Mouse (Mus musculus): ENCODE results near the gene Zfand4. TPM values are rescaled to one million over a fixed set of nuclear protein-coding genes. Genes with fewer than 3 reads are reported as not detected.

Gene Zfand4
- polyA plus RNA-seq, 1 experiment from 2014 or later, result 3.2 TPM

GRCm38 (mm10) chr6:116262824-116263223 is 1.2 kb upstream of the Zfand4 start:
- WGBS, result 85% methylated on average over 1 of the region's 1 CpGs
- ATAC-seq, result no peak

GRCm38 (mm10) chr6:116264836-116265235 is 814 bp downstream of the Zfand4 start:
- Histone ChIP-seq H3K27ac (ENCODE audit: low read length) (no peak overlapping the region), H3K27me3 (replicated peaks; ENCODE audit: control insufficient read depth, insufficient read depth, low read length) (no peaks in the 10 kb centered on the region), H3K4me3 (ENCODE audit: low read length) (no peak overlapping the region; the same call in 1 of the 2 replicates), H3K9me3 (ENCODE audit: control insufficient read depth, low read length) (no peaks in the 10 kb centered on the region), H3K4me2 (ENCODE audit: low read depth, low read length) (peak overlapping the region; percentile 85), H3K36me3 (ENCODE audit: control insufficient read depth, insufficient read depth, low read length) (peaks cover 4% of the 10 kb centered on the region), H3K9ac (ENCODE audit: low read depth, low read length) (no peak overlapping the region), H3K4me1 (ENCODE audit: control insufficient read depth, insufficient read depth, low read length) (no peaks in the 10 kb centered on the region)
- 81% methylated on average over 11 of the region's 11 CpGs for WGBS
- ATAC-seq, result no peak

More at GRCm38 (mm10) chr6:116262824-116263223, 1.2 kb upstream of the Zfand4 start:
- Histone ChIP-seq H3K9ac (ENCODE audit: low read depth, low read length) (no peak overlapping the region), H3K4me3 (ENCODE audit: low read length) (no peak overlapping the region), H3K9me3 (ENCODE audit: control insufficient read depth, low read length) (no peaks in the 10 kb centered on the region), H3K4me1 (ENCODE audit: control insufficient read depth, insufficient read depth, low read length) (no peaks in the 10 kb centered on the region), H3K27ac (ENCODE audit: low read length) (no peak overlapping the region), H3K36me3 (ENCODE audit: control insufficient read depth, insufficient read depth, low read length) (peaks cover 9% of the 10 kb centered on the region), H3K27me3 (replicated peaks; ENCODE audit: control insufficient read depth, insufficient read depth, low read length) (no peaks in the 10 kb centered on the region), H3K4me2 (ENCODE audit: low read depth, low read length) (no peak overlapping the region)

GRCm38 (mm10) chr6:116265603-116266002 is 1.6 kb downstream of the Zfand4 start:
- no peak overlapping the region for H3K4me3 ChIP-seq (ENCODE audit: low read length)
- no peak overlapping the region for H3K9ac ChIP-seq (ENCODE audit: low read depth, low read length)
- peaks cover 4% of the 10 kb centered on the region; the same call in 1 of the 2 replicates for H3K36me3 ChIP-seq (ENCODE audit: control insufficient read depth, insufficient read depth, low read length)
- no peaks in the 10 kb centered on the region for H3K4me1 ChIP-seq (ENCODE audit: control insufficient read depth, insufficient read depth, low read length)
- H3K27me3 ChIP-seq (replicated peaks; ENCODE audit: control insufficient read depth, insufficient read depth, low read length), result no peaks in the 10 kb centered on the region
- H3K27ac ChIP-seq (ENCODE audit: low read length), result no peak overlapping the region
- H3K4me2 ChIP-seq (ENCODE audit: low read depth, low read length), result no peak overlapping the region
- no peaks in the 10 kb centered on the region for H3K9me3 ChIP-seq (ENCODE audit: control insufficient read depth, low read length)
- 71% methylated on average over 4 of the region's 4 CpGs for WGBS
- ATAC-seq, result no peak

- Histone ChIP-seq H3K4me2 (ENCODE audit: low read depth, low read length) (peak overlapping the region; percentile 24; the same call in 1 of the 2 replicates), H3K27me3 (replicated peaks; ENCODE audit: control insufficient read depth, insufficient read depth, low read length) (no peaks in the 10 kb centered on the region), H3K4me3 (ENCODE audit: low read length) (no peak overlapping the region), H3K4me1 (ENCODE audit: control insufficient read depth, insufficient read depth, low read length) (no peaks in the 10 kb centered on the region), H3K9ac (ENCODE audit: low read depth, low read length) (no peak overlapping the region), H3K9me3 (ENCODE audit: control insufficient read depth, low read length) (no peaks in the 10 kb centered on the region), H3K36me3 (ENCODE audit: control insufficient read depth, insufficient read depth, low read length) (peaks cover 4% of the 10 kb centered on the region; the same call in 1 of the 2 replicates), H3K27ac (ENCODE audit: low read length) (no peak overlapping the region)
- no peak for ATAC-seq
- 37% methylated on average over 11 of the region's 11 CpGs for WGBS
Observed at GRCm38 (mm10) chr6:116266273-116267109, 2.5 kb downstream of the Zfand4 start.

- Histone ChIP-seq H3K4me2 (ENCODE audit: low read depth, low read length) (no peak overlapping the region), H3K4me1 (ENCODE audit: control insufficient read depth, insufficient read depth, low read length) (no peaks in the 10 kb centered on the region), H3K27me3 (replicated peaks; ENCODE audit: control insufficient read depth, insufficient read depth, low read length) (no peaks in the 10 kb centered on the region), H3K9ac (ENCODE audit: low read depth, low read length) (no peak overlapping the region), H3K4me3 (ENCODE audit: low read length) (no peak overlapping the region), H3K9me3 (ENCODE audit: control insufficient read depth, low read length) (no peaks in the 10 kb centered on the region), H3K36me3 (ENCODE audit: control insufficient read depth, insufficient read depth, low read length) (peaks cover 4% of the 10 kb centered on the region; the same call in 1 of the 2 replicates), H3K27ac (ENCODE audit: low read length) (no peak overlapping the region)
- no peak for ATAC-seq
- 92% methylated on average over 1 of the region's 1 CpGs for WGBS
Observed at GRCm38 (mm10) chr6:116267110-116267423, 3.0 kb downstream of the Zfand4 start.

GRCm38 (mm10) chr6:116275695-116276094 is 11.7 kb downstream of the Zfand4 start:
- H3K9me3 ChIP-seq (ENCODE audit: control insufficient read depth, low read length), result no peaks in the 10 kb centered on the region
- ATAC-seq, result no peak
- 76% methylated on average over 4 of the region's 4 CpGs for WGBS
- H3K4me2 ChIP-seq (ENCODE audit: low read depth, low read length), result no peak overlapping the region
- H3K27me3 ChIP-seq (replicated peaks; ENCODE audit: control insufficient read depth, insufficient read depth, low read length), result no peaks in the 10 kb centered on the region
- no peak overlapping the region for H3K27ac ChIP-seq (ENCODE audit: low read length)
- H3K4me3 ChIP-seq (ENCODE audit: low read length), result no peak overlapping the region
- no peaks in the 10 kb centered on the region for H3K36me3 ChIP-seq (ENCODE audit: control insufficient read depth, insufficient read depth, low read length)
- H3K4me1 ChIP-seq (ENCODE audit: control insufficient read depth, insufficient read depth, low read length), result no peaks in the 10 kb centered on the region
- H3K9ac ChIP-seq (ENCODE audit: low read depth, low read length), result no peak overlapping the region

- H3K27me3 ChIP-seq (replicated peaks; ENCODE audit: control insufficient read depth, insufficient read depth, low read length), result no peaks in the 10 kb centered on the region
- no peaks in the 10 kb centered on the region for H3K4me1 ChIP-seq (ENCODE audit: control insufficient read depth, insufficient read depth, low read length)
- H3K36me3 ChIP-seq (ENCODE audit: control insufficient read depth, insufficient read depth, low read length), result no peaks in the 10 kb centered on the region
- 64% methylated on average over 5 of the region's 5 CpGs for WGBS
- H3K9ac ChIP-seq (ENCODE audit: low read depth, low read length), result no peak overlapping the region
- no peak for ATAC-seq
- H3K4me3 ChIP-seq (ENCODE audit: low read length), result no peak overlapping the region
- H3K9me3 ChIP-seq (ENCODE audit: control insufficient read depth, low read length), result no peaks in the 10 kb centered on the region
- H3K27ac ChIP-seq (ENCODE audit: low read length), result no peak overlapping the region
- no peak overlapping the region for H3K4me2 ChIP-seq (ENCODE audit: low read depth, low read length)
Observed at GRCm38 (mm10) chr6:116278679-116279317, 14.8 kb downstream of the Zfand4 start.

GRCm38 (mm10) chr6:116281014-116281413 is 17.0 kb downstream of the Zfand4 start:
- H3K4me1 ChIP-seq (ENCODE audit: control insufficient read depth, insufficient read depth, low read length), result no peaks in the 10 kb centered on the region
- no peaks in the 10 kb centered on the region for H3K9me3 ChIP-seq (ENCODE audit: control insufficient read depth, low read length)
- H3K4me3 ChIP-seq (ENCODE audit: low read length), result no peak overlapping the region
- 91% methylated on average over 13 of the region's 13 CpGs for WGBS
- H3K4me2 ChIP-seq (ENCODE audit: low read depth, low read length), result no peak overlapping the region
- H3K27ac ChIP-seq (ENCODE audit: low read length), result no peak overlapping the region
- H3K36me3 ChIP-seq (ENCODE audit: control insufficient read depth, insufficient read depth, low read length), result no peaks in the 10 kb centered on the region
- no peak for ATAC-seq
- H3K27me3 ChIP-seq (replicated peaks; ENCODE audit: control insufficient read depth, insufficient read depth, low read length), result no peaks in the 10 kb centered on the region
- no peak overlapping the region for H3K9ac ChIP-seq (ENCODE audit: low read depth, low read length)

GRCm38 (mm10) chr6:116282546-116282945 is 18.5 kb downstream of the Zfand4 start:
- no peak overlapping the region for H3K9ac ChIP-seq (ENCODE audit: low read depth, low read length)
- WGBS, result 51% methylated on average over 4 of the region's 4 CpGs
- H3K36me3 ChIP-seq (ENCODE audit: control insufficient read depth, insufficient read depth, low read length), result no peaks in the 10 kb centered on the region
- no peak overlapping the region for H3K4me3 ChIP-seq (ENCODE audit: low read length)
- H3K27ac ChIP-seq (ENCODE audit: low read length), result no peak overlapping the region
- H3K4me2 ChIP-seq (ENCODE audit: low read depth, low read length), result no peak overlapping the region
- no peaks in the 10 kb centered on the region for H3K27me3 ChIP-seq (replicated peaks; ENCODE audit: control insufficient read depth, insufficient read depth, low read length)
- no peaks in the 10 kb centered on the region for H3K9me3 ChIP-seq (ENCODE audit: control insufficient read depth, low read length)
- no peaks in the 10 kb centered on the region for H3K4me1 ChIP-seq (ENCODE audit: control insufficient read depth, insufficient read depth, low read length)
- ATAC-seq, result no peak

Measured in intestine, embryonic 16.5 days (tissue).